Mouse (Mus musculus) limb, embryonic 15.5 days (tissue): ENCODE data around the gene Pdap1. TPM values are rescaled to one million over a fixed set of nuclear protein-coding genes. Genes with fewer than 3 reads are reported as not detected.

Experiments used
- ATAC-seq: fragments of 200-750 bp; cut with Nextera tagmentation; 2 replicates; pipeline ENCODE4 v1.8.0; 2017; ENCODE audit warnings: low read depth, moderate TSS enrichment; ENCODE audit not compliant: insufficient number of reproducible peaks, low FRiP score, low TSS enrichment
- H3K27ac ChIP-seq: fragments of 300-500 bp; sonication (generic); 2 replicates; pipeline ENCODE4 v1.5.1; 2015; ENCODE audit warnings: moderate library complexity, mild to moderate bottlenecking, inconsistent platforms
- H3K27me3 ChIP-seq: fragments of 300-500 bp; sonication (generic); 2 replicates; pipeline ENCODE4 v1.6.1; 2015; ENCODE audit warnings: inconsistent platforms
- H3K36me3 ChIP-seq: fragments of 300-500 bp; sonication (generic); 2 replicates; pipeline ENCODE4 v1.6.1; 2015; ENCODE audit warnings: inconsistent platforms
- H3K4me1 ChIP-seq: fragments of 300-500 bp; sonication (generic); 2 replicates; pipeline ENCODE4 v1.6.1; 2015; ENCODE audit warnings: inconsistent platforms
- H3K4me2 ChIP-seq: fragments of 300-500 bp; sonication (generic); 2 replicates; pipeline ENCODE4 v1.6.1; 2015; ENCODE audit warnings: mild to moderate bottlenecking, inconsistent platforms
- H3K4me3 ChIP-seq: fragments of 300-500 bp; sonication (generic); 2 replicates; pipeline ENCODE4 v1.5.1; 2015; ENCODE audit warnings: mild to moderate bottlenecking, inconsistent platforms
- H3K9ac ChIP-seq: fragments of 300-500 bp; sonication (generic); 2 replicates; pipeline ENCODE4 v1.6.1; 2015; ENCODE audit warnings: inconsistent platforms
- H3K9me3 ChIP-seq: fragments of 300-500 bp; sonication (generic); 2 replicates; pipeline ENCODE4 v1.6.1; 2016; ENCODE audit warnings: inconsistent platforms
- WGBS: fragments of 180-500 bp; shearing (Covaris S2); methylation state at CpG from one replicate; pipeline ENCODE4 v1.1.7; 2015; 5-methylcytosine and 5-hydroxymethylcytosine counted together
- polyA plus RNA-seq: library from polyadenylated mRNA; unstranded; fragments of >200 nt; fragmentation: Nextera tagmentation; extraction: Ambion mirVana; gene quantifications from 2 replicates; pipeline ENCODE4 v1.2.1, GENCODE M21; 2015

Pdap1 gene
- polyA plus RNA-seq = 89.2 and 95.1 TPM in 2 replicates

DNA sequence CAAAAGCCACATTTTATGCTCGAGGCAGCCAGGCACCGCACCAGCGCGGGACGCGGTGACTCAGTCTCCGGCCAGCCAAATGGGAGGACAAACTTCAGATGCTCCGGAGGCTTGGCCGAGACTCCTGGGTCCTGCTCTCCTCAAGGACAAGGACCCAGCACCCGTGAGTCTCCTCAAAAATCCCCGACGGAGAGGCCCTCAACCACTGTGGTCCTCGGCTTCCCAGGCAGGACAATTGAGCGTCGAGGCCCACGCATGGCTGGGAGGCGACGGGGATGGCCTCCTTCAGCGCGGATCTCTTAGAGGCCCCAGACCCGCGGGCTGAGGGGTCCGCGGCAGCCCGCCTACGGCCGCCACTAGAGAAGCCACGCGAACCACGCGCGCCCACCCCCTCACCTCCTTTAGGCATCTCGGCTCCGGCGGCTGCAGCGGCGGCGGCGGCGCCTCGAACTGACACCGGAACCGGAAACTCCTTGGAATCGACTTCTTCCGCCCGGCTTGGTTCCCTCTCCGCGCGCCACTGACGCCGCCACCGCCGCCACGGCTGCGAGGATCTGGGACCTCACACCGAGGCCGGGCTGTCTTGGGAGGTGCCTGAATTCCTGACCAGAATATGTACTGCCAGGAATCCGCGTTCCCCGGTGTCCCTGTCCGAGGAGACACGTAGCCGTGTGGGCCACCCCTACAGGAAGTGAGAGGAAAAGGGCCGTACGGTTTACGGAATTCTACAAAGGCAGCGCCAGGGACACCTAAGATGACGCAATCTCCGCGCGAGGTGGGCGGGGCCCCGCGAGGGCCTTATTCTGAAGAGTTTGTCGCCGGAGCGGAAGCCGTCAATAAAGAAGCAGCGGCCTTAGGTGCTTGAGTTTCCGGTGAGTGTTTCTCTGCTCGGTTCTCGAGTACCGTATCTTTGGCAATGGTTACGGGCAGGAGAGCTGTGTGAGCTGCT is at the start of gene Pdap1, which contains the start of gene Bud31:
Pdap1 (minus strand) TSS at position 668 of the 949 bp plus-strand sequence.
Bud31 (plus strand) TSS at position 792 of the 949 bp plus-strand sequence.
- Histone ChIP-seq H3K36me3 (peaks cover 58% of the 10 kb centered on the region), H3K4me1 (peaks cover 26% of the 10 kb centered on the region), H3K4me3 (peak within 1 kb of the TSS; percentile 97), H3K9me3 (no peaks in the 10 kb centered on the region), H3K27ac (peak within 1 kb of the TSS; percentile 89), H3K4me2 (peak within 1 kb of the TSS; percentile 72), H3K27me3 (no peaks in the 10 kb centered on the region), H3K9ac (peak within 1 kb of the TSS; percentile 92)
- WGBS = under 1% methylated on average over 84 of the region's 84 CpGs
- ATAC-seq = peak; percentile 90

DNA sequence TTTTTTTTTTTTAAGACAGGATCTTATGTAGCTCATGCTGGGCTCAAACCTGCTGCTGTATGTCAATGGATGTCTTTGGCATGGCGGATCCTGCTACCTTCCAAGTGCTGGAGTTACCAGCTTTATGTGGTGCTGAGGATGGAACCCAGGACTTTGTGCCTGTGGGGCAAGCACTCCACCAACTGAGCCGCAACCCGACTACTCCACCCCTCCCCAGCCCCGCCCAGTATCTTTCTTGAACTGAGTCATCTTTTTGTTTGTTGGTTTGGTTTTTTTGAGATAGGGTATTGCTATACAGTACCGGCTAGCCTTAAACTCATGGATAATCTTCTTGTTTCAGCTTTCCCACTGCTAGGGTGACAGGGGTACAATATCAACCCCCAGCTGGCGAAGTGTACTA is 49.4 kb upstream of the Pdap1 start:
- Histone ChIP-seq H3K27ac (no peak overlapping the region), H3K4me3 (no peak overlapping the region), H3K36me3 (peaks cover 45% of the 10 kb centered on the region), H3K27me3 (no peaks in the 10 kb centered on the region), H3K4me1 (peaks cover 18% of the 10 kb centered on the region), H3K9me3 (no peaks in the 10 kb centered on the region), H3K4me2 (no peak overlapping the region), H3K9ac (no peak overlapping the region)
- no peak for ATAC-seq
- WGBS = 87% methylated on average over 6 of the region's 6 CpGs

DNA sequence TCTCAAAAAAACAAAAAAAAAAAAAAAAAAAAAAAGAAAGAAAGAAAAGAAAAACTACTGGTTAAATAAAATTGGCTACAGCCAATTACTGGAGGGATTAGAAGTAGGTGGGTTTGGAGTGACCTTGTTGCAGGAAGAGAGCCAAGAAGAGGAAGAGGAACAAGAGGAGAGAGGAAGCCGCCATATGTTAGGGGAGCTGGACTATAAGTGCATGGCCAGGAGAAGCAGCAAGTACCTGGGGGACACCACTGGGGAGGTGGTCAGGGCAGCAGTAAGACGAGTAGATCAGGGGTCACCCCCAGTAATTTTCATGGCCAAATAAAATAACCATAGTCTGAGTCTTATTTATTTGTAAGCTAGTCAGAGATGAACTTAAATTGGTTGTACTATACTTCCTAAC is 45.2 kb upstream of the Pdap1 start:
- ATAC-seq = no peak
- H3K4me1 ChIP-seq = peaks cover 8% of the 10 kb centered on the region
- no peak overlapping the region for H3K4me2 ChIP-seq
- no peaks in the 10 kb centered on the region for H3K27me3 ChIP-seq
- H3K9me3 ChIP-seq = no peaks in the 10 kb centered on the region
- no peak overlapping the region for H3K9ac ChIP-seq
- 80% methylated on average over 2 of the region's 2 CpGs for WGBS
- peaks cover 78% of the 10 kb centered on the region for H3K36me3 ChIP-seq
- H3K4me3 ChIP-seq = no peak overlapping the region
- H3K27ac ChIP-seq = no peak overlapping the region

DNA sequence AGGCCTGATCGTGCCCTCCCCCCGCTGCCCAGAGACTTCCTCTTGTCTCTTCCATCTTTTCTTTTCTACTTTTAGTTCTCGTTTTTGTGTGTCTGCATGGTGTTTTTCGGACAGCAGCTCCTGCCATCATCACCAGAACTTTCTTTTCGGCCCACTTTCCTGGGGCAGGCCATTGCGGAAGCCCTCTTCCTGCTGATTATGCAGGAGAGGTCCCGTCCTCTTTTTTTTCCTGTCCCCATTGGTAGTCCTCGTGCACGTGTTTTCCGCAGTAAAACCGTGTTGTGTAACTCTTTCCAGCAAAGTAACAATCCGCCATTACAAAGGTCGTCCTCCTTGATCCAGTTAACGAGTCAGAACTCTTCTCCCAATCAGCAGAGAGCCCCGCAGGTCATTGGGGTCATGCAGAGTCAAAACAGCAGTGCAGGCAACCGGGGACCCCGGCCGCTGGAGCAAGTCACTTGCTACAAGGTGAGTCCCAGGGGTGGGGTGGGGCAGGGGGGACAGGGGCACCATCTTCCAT is 38.5 kb upstream of the Pdap1 start:
- H3K4me2 ChIP-seq = no peak overlapping the region
- no peak overlapping the region for H3K27ac ChIP-seq
- no peak overlapping the region for H3K4me3 ChIP-seq
- H3K9ac ChIP-seq = no peak overlapping the region
- ATAC-seq = no peak
- no peaks in the 10 kb centered on the region for H3K27me3 ChIP-seq
- peaks cover 99% of the 10 kb centered on the region for H3K36me3 ChIP-seq
- WGBS = 79% methylated on average over 18 of the region's 18 CpGs
- no peaks in the 10 kb centered on the region for H3K4me1 ChIP-seq
- H3K9me3 ChIP-seq = no peaks in the 10 kb centered on the region

DNA sequence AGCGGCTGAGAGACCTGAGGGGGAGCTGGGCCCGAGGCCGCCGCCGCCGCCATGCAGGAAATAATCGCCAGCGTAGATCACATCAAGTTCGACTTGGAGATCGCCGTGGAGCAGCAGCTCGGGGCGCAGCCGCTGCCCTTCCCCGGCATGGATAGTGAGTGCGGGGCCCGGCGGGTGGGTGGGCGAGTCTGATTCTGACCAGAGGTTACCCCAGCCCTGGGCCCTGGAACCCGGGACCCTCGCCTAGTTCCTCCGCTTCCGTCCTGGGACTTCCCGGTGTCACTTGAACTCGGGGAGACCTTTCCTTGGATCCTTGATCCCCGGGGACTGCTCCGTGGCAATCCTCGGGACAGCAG is 27.2 kb upstream of the Pdap1 start:
- peak overlapping the region; percentile 97 for H3K9ac ChIP-seq
- no peaks in the 10 kb centered on the region for H3K27me3 ChIP-seq
- H3K4me1 ChIP-seq = peaks cover 25% of the 10 kb centered on the region
- peak overlapping the region; percentile 96 for H3K4me3 ChIP-seq
- H3K27ac ChIP-seq = peak overlapping the region; percentile 81
- peaks cover 43% of the 10 kb centered on the region for H3K36me3 ChIP-seq
- H3K9me3 ChIP-seq = no peaks in the 10 kb centered on the region
- under 1% methylated on average over 28 of the region's 28 CpGs for WGBS
- peak overlapping the region; percentile 82 for H3K4me2 ChIP-seq
- ATAC-seq = peak; percentile 27; the same call in 1 of the 2 replicates

DNA sequence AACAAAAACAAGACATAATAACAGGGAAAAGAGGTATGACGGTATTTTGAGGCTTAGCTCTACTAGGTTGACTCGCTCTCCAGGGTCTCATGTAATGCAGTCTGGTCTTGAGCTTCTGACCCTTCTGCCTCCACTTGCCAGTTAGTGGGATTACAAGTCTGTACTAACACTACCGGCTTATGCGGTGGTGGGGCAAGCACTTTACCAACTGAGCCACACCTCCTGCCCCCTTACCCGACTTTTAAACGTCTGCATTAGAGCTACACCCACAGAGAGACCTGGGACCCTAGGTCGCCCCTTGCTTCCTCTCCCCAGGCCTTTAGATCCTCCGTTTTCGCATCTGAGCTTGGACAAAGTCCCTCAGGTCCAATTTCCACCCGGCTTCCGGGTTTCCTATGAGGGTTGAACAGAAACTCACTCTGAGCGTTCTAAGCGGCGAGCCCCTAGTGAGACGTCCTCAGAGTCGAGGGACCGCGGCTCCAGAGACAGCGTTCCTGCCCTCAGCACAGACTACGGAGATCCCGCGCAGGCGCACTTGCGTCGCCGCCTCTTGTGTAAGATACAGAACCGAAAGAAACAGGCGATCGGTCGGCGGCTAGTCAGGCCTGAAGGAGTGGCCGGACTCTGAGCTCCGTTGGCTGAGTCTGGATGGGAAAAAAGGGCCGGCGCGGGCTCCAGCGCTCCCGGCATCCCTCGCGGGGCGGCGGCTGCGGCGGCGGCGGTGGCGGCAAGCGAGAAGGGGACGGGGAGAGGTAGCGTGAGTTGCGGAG is 26.7 kb upstream of the Pdap1 start, which contains the start of the genes Ptcd1 and Cpsf4:
Ptcd1 (minus strand) TSS at position 573 of the 770 bp plus-strand sequence.
Cpsf4 (plus strand) TSS at position 678 of the 770 bp plus-strand sequence.
- WGBS = under 1% methylated on average over 50 of the region's 51 CpGs
- peak within 1 kb of the TSS; percentile 82 for H3K4me2 ChIP-seq
- H3K36me3 ChIP-seq = peaks cover 43% of the 10 kb centered on the region

DNA sequence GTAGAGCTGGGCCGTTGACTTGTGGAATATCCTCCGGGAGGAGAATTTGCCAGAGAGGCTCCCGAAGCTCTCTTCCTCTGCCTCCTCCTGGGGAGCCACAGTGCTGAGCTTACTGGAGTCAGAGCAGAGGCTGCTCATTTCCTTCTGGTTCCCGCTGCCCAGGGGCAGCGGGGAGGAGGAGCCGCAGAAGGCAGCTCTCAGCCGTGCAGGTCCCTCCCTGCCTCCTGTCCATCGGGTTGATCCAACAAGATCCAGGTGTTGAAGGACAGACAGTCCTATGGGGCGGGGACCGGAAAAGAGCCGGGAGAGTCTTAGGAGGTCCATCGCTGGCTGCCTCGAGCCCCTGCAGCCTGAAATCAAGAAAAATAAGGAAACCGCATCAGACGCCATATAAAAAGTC is 25.1 kb upstream of the Pdap1 start:
- Histone ChIP-seq H3K4me2 (no peak overlapping the region), H3K4me3 (no peak overlapping the region), H3K4me1 (peaks cover 25% of the 10 kb centered on the region), H3K36me3 (peaks cover 47% of the 10 kb centered on the region), H3K27ac (no peak overlapping the region), H3K9ac (no peak overlapping the region), H3K9me3 (no peaks in the 10 kb centered on the region), H3K27me3 (no peaks in the 10 kb centered on the region)
- no peak for ATAC-seq
- 86% methylated on average over 15 of the region's 15 CpGs for whole genome bisulfite sequencing

More for the DNA sequence above, 26.7 kb upstream of the Pdap1 start, which contains the start of the genes Ptcd1 and Cpsf4:
- Histone ChIP-seq H3K9me3 (no peaks in the 10 kb centered on the region), H3K4me1 (peaks cover 25% of the 10 kb centered on the region), H3K4me3 (peak within 1 kb of the TSS; percentile 96), H3K9ac (peak within 1 kb of the TSS; percentile 97), H3K27me3 (no peaks in the 10 kb centered on the region), H3K27ac (peak within 1 kb of the TSS; percentile 81)
- peak; percentile 92 for ATAC-seq

DNA sequence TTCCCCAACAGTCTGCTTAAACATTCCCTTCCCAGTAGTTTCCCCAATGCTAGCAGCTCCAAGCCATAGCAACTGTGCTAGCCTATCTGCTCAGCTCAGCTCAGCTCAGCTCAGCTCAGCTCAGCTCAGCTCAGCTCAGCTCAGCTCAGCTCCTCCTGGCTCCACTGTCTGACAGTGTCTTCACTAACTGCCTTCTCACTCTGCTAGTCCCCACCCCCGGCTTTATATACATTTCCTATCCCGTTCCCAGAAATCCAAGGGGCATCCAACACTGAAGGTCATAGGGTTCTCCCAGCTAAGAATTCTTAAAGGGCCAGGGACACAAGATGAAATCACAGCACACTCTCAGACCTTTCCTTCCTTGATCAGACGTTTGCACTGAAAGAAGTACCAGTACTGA is 24.7 kb upstream of the Pdap1 start:
- Histone ChIP-seq H3K9ac (no peak overlapping the region), H3K9me3 (no peaks in the 10 kb centered on the region), H3K27me3 (no peaks in the 10 kb centered on the region), H3K4me3 (no peak overlapping the region), H3K27ac (no peak overlapping the region), H3K4me1 (peaks cover 25% of the 10 kb centered on the region), H3K36me3 (peaks cover 52% of the 10 kb centered on the region), H3K4me2 (no peak overlapping the region)
- ATAC-seq = no peak
- 70% methylated on average over 3 of the region's 3 CpGs for WGBS

DNA sequence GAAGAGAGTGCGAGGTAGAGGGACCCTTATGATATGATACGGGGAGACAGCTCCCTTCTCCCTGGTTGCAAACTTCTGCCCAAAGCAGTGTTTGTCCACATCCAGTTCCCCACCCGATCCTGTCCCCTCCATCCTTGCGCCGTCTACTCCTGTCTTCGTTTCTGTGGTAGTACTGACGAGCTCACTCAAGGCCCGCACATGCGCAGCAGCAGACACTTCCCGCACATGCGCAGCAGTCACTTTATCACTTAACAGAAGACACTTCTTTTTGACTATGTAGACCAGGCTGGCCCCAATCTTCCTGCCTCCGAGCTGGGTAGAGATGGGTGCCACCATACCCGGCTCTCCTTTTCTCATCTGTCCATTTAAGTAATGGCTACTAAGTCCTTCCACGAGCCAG is 21.3 kb upstream of the Pdap1 start:
- H3K4me3 ChIP-seq = no peak overlapping the region
- no peaks in the 10 kb centered on the region for H3K27me3 ChIP-seq
- peaks cover 80% of the 10 kb centered on the region for H3K36me3 ChIP-seq
- H3K9ac ChIP-seq = no peak overlapping the region
- H3K9me3 ChIP-seq = no peaks in the 10 kb centered on the region
- peaks cover 10% of the 10 kb centered on the region for H3K4me1 ChIP-seq
- ATAC-seq = no peak
- no peak overlapping the region for H3K27ac ChIP-seq
- no peak overlapping the region for H3K4me2 ChIP-seq
- WGBS = 93% methylated on average over 14 of the region's 14 CpGs

DNA sequence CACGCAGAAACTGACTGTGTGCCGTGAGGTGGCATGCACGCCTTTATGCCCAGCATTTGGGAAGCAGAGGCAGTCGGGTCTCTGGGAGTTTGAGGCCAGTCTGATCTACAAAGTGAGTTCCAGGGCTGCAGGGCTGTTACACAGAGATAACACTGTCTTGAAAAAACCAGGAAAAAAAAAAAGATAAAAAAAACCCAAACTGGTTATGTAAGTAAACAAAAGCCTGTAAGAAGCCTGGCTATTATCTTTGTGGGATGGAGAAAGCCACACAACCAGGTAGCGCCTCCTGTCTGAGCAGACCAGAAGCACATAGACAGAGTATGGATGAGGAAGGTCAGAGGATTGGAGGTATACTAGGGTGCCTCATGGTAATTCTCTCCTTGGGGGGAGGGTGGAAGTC is 12.7 kb upstream of the Pdap1 start:
- WGBS = 94% methylated on average over 5 of the region's 5 CpGs
- Histone ChIP-seq H3K27me3 (no peaks in the 10 kb centered on the region), H3K4me1 (no peaks in the 10 kb centered on the region), H3K9me3 (no peaks in the 10 kb centered on the region), H3K9ac (no peak overlapping the region), H3K4me3 (no peak overlapping the region), H3K27ac (no peak overlapping the region), H3K4me2 (no peak overlapping the region), H3K36me3 (peaks cover 87% of the 10 kb centered on the region)
- no peak for ATAC-seq

DNA sequence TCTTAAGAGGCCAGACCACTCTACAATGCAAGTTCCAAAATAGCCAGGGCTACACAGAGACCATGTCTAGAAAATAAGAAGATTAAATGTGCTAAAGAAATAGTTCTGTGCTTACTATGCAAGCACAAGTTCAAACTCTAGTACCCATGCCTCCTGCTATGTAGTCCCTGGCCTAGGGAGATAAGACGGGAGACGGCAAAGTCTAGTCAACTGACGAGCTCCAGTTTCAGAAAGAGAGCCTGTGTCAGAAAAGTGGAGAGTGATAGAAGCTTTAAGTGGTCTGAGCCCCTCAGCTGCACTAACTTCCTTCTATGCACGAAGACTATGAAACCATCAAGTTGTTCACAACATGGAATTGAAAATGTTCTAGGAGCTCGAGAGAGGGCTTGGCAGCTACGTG is 9.3 kb upstream of the Pdap1 start:
- peaks cover 98% of the 10 kb centered on the region for H3K36me3 ChIP-seq
- no peak overlapping the region for H3K27ac ChIP-seq
- no peaks in the 10 kb centered on the region for H3K9me3 ChIP-seq
- H3K4me2 ChIP-seq = no peak overlapping the region
- no peak overlapping the region for H3K9ac ChIP-seq
- ATAC-seq = no peak
- no peaks in the 10 kb centered on the region for H3K4me1 ChIP-seq
- H3K27me3 ChIP-seq = no peaks in the 10 kb centered on the region
- no peak overlapping the region for H3K4me3 ChIP-seq
- 85% methylated on average over 6 of the region's 6 CpGs for WGBS
